Comparison of ENCODE assay signal across 20 mouse cellular contexts in genomic region chr19:60260689-60261088, GRCm38 (mm10). TPM values are rescaled to one million over a fixed set of nuclear protein-coding genes. Genes with fewer than 3 reads are reported as not detected.
DNase-seq lines count a peak whose midpoint lies in the region; ATAC-seq and TF ChIP-seq lines count a peak whose summit lies in the region.
"Had no signal": no experiment of that assay in that cellular context is flagged by ENCODE, and none has a peak within 500 bp of the region (broad histone marks: within the 10 kb centered on the region; RNA-seq: fewer than 3 reads in every experiment).

No protein-coding gene starts in this region.

- H3K9ac ChIP-seq in forebrain, embryonic 14.5 days (ENCODE audit: low read length): no peak overlapping the region
- H3K9ac ChIP-seq in forebrain, embryonic 13.5 days: no peak overlapping the region
- no peak overlapping the region for H3K9ac ChIP-seq in hindbrain, embryonic 14.5 days
- H3K9ac ChIP-seq in hindbrain, embryonic 12.5 days: no peak overlapping the region
- H3K9ac ChIP-seq: embryonic facial prominence, embryonic 13.5 days; embryonic facial prominence, embryonic 15.5 days had no signal

- TF ChIP-seq CTCF in brain, embryonic 14.5 days (IDR thresholded peaks at IDR 0.05; ENCODE audit: borderline replicate concordance, extremely low read depth, insufficient read depth, insufficient read length): no peak

- TF ChIP-seq POLR2A in brain, embryonic 14.5 days (IDR thresholded peaks at IDR 0.05; ENCODE audit: borderline replicate concordance, extremely low read depth, insufficient read depth, insufficient read length, poor library complexity, severe bottlenecking): no peak

- no peaks in the 10 kb centered on the region for H3K4me1 ChIP-seq in forebrain, embryonic 14.5 days (ENCODE audit: control insufficient read depth, insufficient read depth, low read length)
- no peaks in the 10 kb centered on the region for H3K4me1 ChIP-seq in forebrain, embryonic 13.5 days
- H3K4me1 ChIP-seq in hindbrain, embryonic 14.5 days (replicated peaks; ENCODE audit: control insufficient read depth, insufficient read depth, low read length): no peaks in the 10 kb centered on the region
- no peaks in the 10 kb centered on the region for H3K4me1 ChIP-seq in hindbrain, embryonic 12.5 days
- H3K4me1 ChIP-seq: embryonic facial prominence, embryonic 13.5 days; embryonic facial prominence, embryonic 15.5 days had no signal

- ATAC-seq in forebrain, embryonic 14.5 days: no peak
- ATAC-seq in forebrain, embryonic 13.5 days: no peak
- ATAC-seq in hindbrain, embryonic 14.5 days (ENCODE audit: low FRiP score): no peak
- ATAC-seq in hindbrain, embryonic 12.5 days (ENCODE audit: low FRiP score): no peak
- ATAC-seq: forebrain, embryonic 16.5 days had no signal

- no peak overlapping the region for H3K4me2 ChIP-seq in forebrain, embryonic 14.5 days (ENCODE audit: low read length)
- no peak overlapping the region for H3K4me2 ChIP-seq in forebrain, embryonic 13.5 days
- H3K4me2 ChIP-seq in hindbrain, embryonic 14.5 days (replicated peaks): no peak overlapping the region
- no peak overlapping the region for H3K4me2 ChIP-seq in hindbrain, embryonic 12.5 days (replicated peaks)
- H3K4me2 ChIP-seq: embryonic facial prominence, embryonic 13.5 days; embryonic facial prominence, embryonic 15.5 days had no signal

- DNase-seq in forebrain, embryonic 14.5 days (ENCODE audit: low spot score): peak; percentile 35
- DNase-seq in hindbrain, embryonic 14.5 days (ENCODE audit: low spot score): no peak
- DNase-seq in brain, embryonic 14.5 days (ENCODE audit: low read depth): peak; percentile 53
- DNase-seq in adrenal gland, postnatal 10 days: no peak
- DNase-seq: adrenal gland, adult 2 months; adrenal gland, postnatal 14 days; adrenal gland, postnatal 36 days; cerebellum, adult 11 months; cerebellum, adult 18-20 months; cerebellum, adult 8-10 months; cerebellum, adult 9-11 months; cerebellum, postnatal 14 days; cerebellum, postnatal 36 days; embryo, embryonic 11 days had no signal

- H3K27me3 ChIP-seq in forebrain, embryonic 14.5 days (replicated peaks; ENCODE audit: control insufficient read depth, insufficient read depth, low read length): no peaks in the 10 kb centered on the region
- H3K27me3 ChIP-seq in forebrain, embryonic 13.5 days: no peaks in the 10 kb centered on the region
- no peaks in the 10 kb centered on the region for H3K27me3 ChIP-seq in hindbrain, embryonic 14.5 days (ENCODE audit: control insufficient read depth, insufficient read depth, low read length)
- H3K27me3 ChIP-seq in hindbrain, embryonic 12.5 days: no peaks in the 10 kb centered on the region
- H3K27me3 ChIP-seq: embryonic facial prominence, embryonic 15.5 days had no signal

- WGBS in forebrain, embryonic 14.5 days: 39% methylated on average over 5 of the region's 5 CpGs
- 57% methylated on average over 5 of the region's 5 CpGs for WGBS in forebrain, embryonic 13.5 days
- WGBS in hindbrain, embryonic 14.5 days: 58% methylated on average over 5 of the region's 5 CpGs
- WGBS in hindbrain, embryonic 12.5 days: 73% methylated on average over 5 of the region's 5 CpGs

- no peak overlapping the region for H3K27ac ChIP-seq in forebrain, embryonic 14.5 days (ENCODE audit: low read depth, low read length)
- H3K27ac ChIP-seq in forebrain, embryonic 13.5 days: no peak overlapping the region
- H3K27ac ChIP-seq in hindbrain, embryonic 14.5 days: peak overlapping the region; percentile 33; the same call in 1 of the 2 replicates
- no peak overlapping the region for H3K27ac ChIP-seq in hindbrain, embryonic 12.5 days
- H3K27ac ChIP-seq: embryonic facial prominence, embryonic 13.5 days; embryonic facial prominence, embryonic 15.5 days had no signal

- H3K36me3 ChIP-seq in forebrain, embryonic 14.5 days (ENCODE audit: control insufficient read depth, insufficient read depth, low read length): no peaks in the 10 kb centered on the region
- H3K36me3 ChIP-seq in forebrain, embryonic 13.5 days (ENCODE audit: poor library complexity, severe bottlenecking): no peaks in the 10 kb centered on the region
- no peaks in the 10 kb centered on the region for H3K36me3 ChIP-seq in hindbrain, embryonic 14.5 days (replicated peaks; ENCODE audit: control insufficient read depth, insufficient read depth)
- no peaks in the 10 kb centered on the region for H3K36me3 ChIP-seq in hindbrain, embryonic 12.5 days
- H3K36me3 ChIP-seq: embryonic facial prominence, embryonic 13.5 days; embryonic facial prominence, embryonic 15.5 days had no signal

- no peaks in the 10 kb centered on the region for H3K9me3 ChIP-seq in forebrain, embryonic 14.5 days (replicated peaks; ENCODE audit: control insufficient read depth, low read length)
- H3K9me3 ChIP-seq in forebrain, embryonic 13.5 days (replicated peaks): no peaks in the 10 kb centered on the region
- H3K9me3 ChIP-seq in hindbrain, embryonic 14.5 days (ENCODE audit: control insufficient read depth, low read length): no peaks in the 10 kb centered on the region
- no peaks in the 10 kb centered on the region for H3K9me3 ChIP-seq in hindbrain, embryonic 12.5 days (replicated peaks)
- H3K9me3 ChIP-seq: embryonic facial prominence, embryonic 13.5 days; embryonic facial prominence, embryonic 15.5 days had no signal

- H3K4me3 ChIP-seq in forebrain, embryonic 14.5 days (ENCODE audit: low read depth, low read length): no peak overlapping the region
- no peak overlapping the region for H3K4me3 ChIP-seq in forebrain, embryonic 13.5 days
- no peak overlapping the region for H3K4me3 ChIP-seq in hindbrain, embryonic 14.5 days (replicated peaks; ENCODE audit: low read length)
- no peak overlapping the region for H3K4me3 ChIP-seq in hindbrain, embryonic 12.5 days
- H3K4me3 ChIP-seq: embryonic facial prominence, embryonic 13.5 days; embryonic facial prominence, embryonic 15.5 days; erythroblast, embryonic 14.5 days had no signal

RNA-seq across cellular contexts. Expression of gene Fam204a, which starts 34.2 kb away (rescaled TPM):
- 56.3 and 58.6 TPM in 2 replicates for polyA plus RNA-seq in forebrain, embryonic 14.5 days (2014; fragmentation: Nextera tagmentation; extraction: Ambion mirVana)
- 62.9 and 67.2 TPM in 2 replicates for polyA plus RNA-seq in forebrain, embryonic 13.5 days (2015; fragmentation: Nextera tagmentation; extraction: Ambion mirVana)
- 60.9 and 67.1 TPM in 2 replicates for polyA plus RNA-seq in hindbrain, embryonic 14.5 days (2014; fragmentation: Nextera tagmentation; extraction: Ambion mirVana)
- polyA plus RNA-seq in hindbrain, embryonic 12.5 days (2016; fragmentation: Nextera tagmentation; extraction: Ambion mirVana): 70.4 and 81.6 TPM in 2 replicates
- polyA plus RNA-seq in brain, embryonic 14.5 days (2012; rRNA removed): 24.6 and 31.6 TPM in 2 replicates
- 10 to 100 TPM; 31.3 to 40.2 TPM for total RNA-seq in adrenal gland, postnatal 10 days (2021)

Comparison
In these comparisons a context has a peak if more than half of its experiments do, and no peak if none do; other contexts are left out.
1. DNase-seq: peak in forebrain, embryonic 14.5 days (single experiment) and brain, embryonic 14.5 days (single experiment); none in hindbrain, embryonic 14.5 days (single experiment) and adrenal gland, postnatal 10 days (single experiment).